Mouse (Mus musculus): ENCODE measurements around the gene Ptms.

DNA sequence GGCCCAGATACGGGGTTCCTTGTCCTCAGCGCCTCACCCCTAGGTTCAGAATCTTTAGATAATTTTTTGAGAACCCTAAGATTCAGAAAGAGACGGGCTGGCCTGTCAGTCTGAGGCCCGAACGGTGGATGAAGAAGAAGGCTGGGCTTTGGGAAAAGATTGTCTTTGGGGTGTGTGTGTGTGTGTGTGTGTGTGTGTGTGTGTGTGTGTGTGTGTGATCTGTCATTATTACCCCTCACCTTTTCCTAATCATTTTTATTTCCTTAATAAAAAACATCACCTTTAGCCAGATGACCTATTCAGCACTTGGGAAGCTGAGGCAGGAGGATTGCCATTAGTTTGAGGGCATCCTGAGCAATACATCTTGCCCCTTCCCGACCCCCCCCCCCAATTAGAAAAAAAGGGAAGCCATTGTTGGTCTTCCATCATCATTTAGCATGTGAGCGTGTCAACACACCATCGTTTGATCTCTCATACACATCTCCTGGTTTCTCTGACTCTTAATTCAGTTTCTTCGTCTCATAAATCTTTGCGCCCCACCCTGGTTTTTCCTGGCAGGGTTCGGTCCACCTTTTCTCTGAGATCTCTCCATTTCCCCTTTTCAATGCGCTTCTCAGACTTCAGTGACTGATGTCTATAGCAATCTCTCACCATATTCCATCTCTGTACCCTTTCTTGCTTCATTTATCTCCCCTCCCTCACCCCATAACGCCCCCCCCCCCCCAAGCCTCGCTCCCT is 844 bp downstream of the Ptms start:
- TF ChIP-seq GATA1 (IDR thresholded peaks at IDR 0.05; ENCODE audit: borderline replicate concordance, low read length): no peak
- no peak for TF ChIP-seq FLI1 (IDR thresholded peaks at IDR 0.05; ENCODE audit: low read length)
